Mouse (Mus musculus): Measurements from ENCODE around the gene Ddias. TPM values are rescaled to one million over a fixed set of nuclear protein-coding genes. Genes with fewer than 3 reads are reported as not detected.

Ddias gene
- polyA plus RNA-seq (2014; fragmentation: Illumina TruSeq; extraction: RNeasy Lipid Tissue Mini Kit (QIAGEN cat#74804); ENCODE audit: low replicate concordance), result 13.7 TPM

GRCm38 (mm10) chr7:92874116-92874675 is at the start of gene Ddias, which contains the start of gene Prcp:
Ddias (minus strand) TSS chr7:92874247.
Prcp (plus strand) TSS chr7:92874470.

Other genes with a start within 250 kb of the Ddias start
- 0.71 TPM for gene Ankrd42, start 237.1 kb downstream of the Ddias start, polyA plus RNA-seq (2014; fragmentation: Illumina TruSeq; extraction: RNeasy Lipid Tissue Mini Kit (QIAGEN cat#74804); ENCODE audit: low replicate concordance)
- gene Pcf11, start 204.3 kb downstream of the Ddias start, polyA plus RNA-seq (2014; fragmentation: Illumina TruSeq; extraction: RNeasy Lipid Tissue Mini Kit (QIAGEN cat#74804); ENCODE audit: low replicate concordance), result 95.0 TPM
- 52.8 TPM for gene Rab30, start 132.6 kb downstream of the Ddias start, polyA plus RNA-seq (2014; fragmentation: Illumina TruSeq; extraction: RNeasy Lipid Tissue Mini Kit (QIAGEN cat#74804); ENCODE audit: low replicate concordance)
- gene Prcp, start 223 bp upstream of the Ddias start, polyA plus RNA-seq (2014; fragmentation: Illumina TruSeq; extraction: RNeasy Lipid Tissue Mini Kit (QIAGEN cat#74804); ENCODE audit: low replicate concordance), result 9.4 TPM
- 0.26 TPM for gene Fam181b, start 205.6 kb upstream of the Ddias start, polyA plus RNA-seq (2014; fragmentation: Illumina TruSeq; extraction: RNeasy Lipid Tissue Mini Kit (QIAGEN cat#74804); ENCODE audit: low replicate concordance)

All from small intestine, adult 10 weeks (tissue).